Mouse (Mus musculus): ENCODE results near the gene Helt. TPM values are rescaled to one million over a fixed set of nuclear protein-coding genes. Genes with fewer than 3 reads are reported as not detected.

Helt gene
- polyA plus RNA-seq, 2 experiments: 0.05 TPM; not detected in 1

DNA sequence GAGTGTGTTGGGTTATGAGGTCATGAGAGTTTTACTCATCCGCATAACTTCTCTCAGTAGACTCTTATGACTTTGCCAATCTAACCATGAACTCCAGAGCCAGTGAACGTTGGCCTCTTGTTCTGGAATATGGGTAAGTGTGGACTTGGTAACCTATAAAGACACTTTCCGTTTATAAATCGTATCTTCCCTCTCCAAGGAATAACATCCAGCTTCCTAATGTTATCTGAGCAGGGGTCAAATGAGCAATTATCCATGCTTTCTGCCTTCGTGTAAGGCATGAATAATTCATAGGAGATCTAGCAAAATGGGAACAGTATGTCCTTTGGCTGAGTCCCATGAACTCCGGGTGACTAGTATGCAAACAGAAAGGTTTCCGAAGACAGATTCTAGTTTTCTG lies 22.7 kb upstream of the Helt start:
- Histone ChIP-seq H3K27me3 (ENCODE audit: control insufficient read depth, insufficient read depth, low read length) (no peaks in the 10 kb centered on the region), H3K9ac (ENCODE audit: low read depth, low read length, severe bottlenecking) (no peak overlapping the region), H3K4me3 (replicated peaks; ENCODE audit: low read length) (no peak overlapping the region), H3K4me2 (replicated peaks; ENCODE audit: low read depth, low read length, severe bottlenecking) (no peak overlapping the region), H3K9me3 (ENCODE audit: control insufficient read depth, low read length) (no peaks in the 10 kb centered on the region), H3K36me3 (ENCODE audit: control insufficient read depth, insufficient read depth, low read length) (no peaks in the 10 kb centered on the region), H3K27ac (replicated peaks; ENCODE audit: low read depth, low read length) (no peak overlapping the region), H3K4me1 (ENCODE audit: control insufficient read depth, insufficient read depth, low read length) (no peaks in the 10 kb centered on the region)
- ATAC-seq (ENCODE audit: low FRiP score, low read depth) (no peak), DNase-seq (ENCODE audit: low spot score) (no peak)
- 83% methylated on average over 7 of the region's 7 CpGs for WGBS
- no peak for TF ChIP-seq POLR2A (IDR thresholded peaks at IDR 0.05; ENCODE audit: borderline replicate concordance, extremely low read depth, insufficient read depth, insufficient read length)

DNA sequence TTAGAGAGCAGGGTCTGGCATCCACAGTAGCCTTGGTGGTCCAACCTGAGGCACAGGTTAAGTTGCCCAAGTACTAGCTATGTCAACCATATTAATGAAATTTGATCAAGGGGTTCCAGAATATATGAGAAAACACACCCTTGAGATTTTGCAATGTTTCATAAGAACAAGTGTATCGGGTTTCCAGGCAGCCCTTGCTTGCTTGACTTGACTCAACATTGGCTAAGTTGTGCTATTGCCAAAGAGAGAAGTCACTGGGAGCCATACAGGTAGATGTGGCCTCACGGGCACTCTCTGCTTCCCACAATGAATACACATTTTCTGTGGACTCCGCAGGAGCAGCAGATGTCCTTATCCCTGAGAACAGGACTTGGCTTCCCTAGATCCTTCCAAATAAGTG lies 19.3 kb upstream of the Helt start:
- no peak for ATAC-seq (ENCODE audit: low FRiP score, low read depth)
- Histone ChIP-seq H3K36me3 (ENCODE audit: control insufficient read depth, insufficient read depth, low read length) (no peaks in the 10 kb centered on the region), H3K4me1 (ENCODE audit: control insufficient read depth, insufficient read depth, low read length) (no peaks in the 10 kb centered on the region), H3K27ac (replicated peaks; ENCODE audit: low read depth, low read length) (no peak overlapping the region), H3K9me3 (ENCODE audit: control insufficient read depth, low read length) (no peaks in the 10 kb centered on the region), H3K27me3 (ENCODE audit: control insufficient read depth, insufficient read depth, low read length) (no peaks in the 10 kb centered on the region), H3K4me3 (replicated peaks; ENCODE audit: low read length) (no peak overlapping the region), H3K4me2 (replicated peaks; ENCODE audit: low read depth, low read length, severe bottlenecking) (no peak overlapping the region), H3K9ac (ENCODE audit: low read depth, low read length, severe bottlenecking) (no peak overlapping the region)
- no peak for TF ChIP-seq POLR2A (IDR thresholded peaks at IDR 0.05; ENCODE audit: borderline replicate concordance, extremely low read depth, insufficient read depth, insufficient read length)
- DNase-seq (ENCODE audit: low spot score): no peak
- 83% methylated on average over 3 of the region's 3 CpGs for WGBS

DNA sequence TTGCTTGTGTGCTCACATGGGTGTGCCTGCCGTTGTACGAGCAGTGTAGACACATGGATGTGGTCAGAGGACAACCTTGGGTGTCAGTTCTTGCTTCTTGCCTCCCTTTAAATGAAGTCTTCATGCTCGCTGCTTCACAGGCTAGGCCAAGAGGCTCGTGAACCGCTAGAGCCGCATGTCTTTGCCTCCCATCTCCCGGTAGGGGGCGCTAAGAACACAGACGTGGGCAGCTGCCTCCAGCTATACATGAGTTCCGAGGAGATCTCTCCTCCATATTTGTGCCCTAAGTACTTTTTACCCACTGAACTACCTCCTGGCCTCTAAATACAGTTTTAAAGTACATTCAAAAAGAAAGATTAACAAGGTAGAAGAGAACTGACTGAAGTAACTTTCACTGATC lies 16.7 kb upstream of the Helt start:
- DNase-seq (ENCODE audit: low spot score): peak; percentile 87
- no peak overlapping the region for H3K27ac ChIP-seq (replicated peaks; ENCODE audit: low read depth, low read length)
- peak; percentile 41; the same call in 1 of the 2 replicates for ATAC-seq (ENCODE audit: low FRiP score, low read depth)
- H3K36me3 ChIP-seq (ENCODE audit: control insufficient read depth, insufficient read depth, low read length): no peaks in the 10 kb centered on the region
- no peak for TF ChIP-seq POLR2A (IDR thresholded peaks at IDR 0.05; ENCODE audit: borderline replicate concordance, extremely low read depth, insufficient read depth, insufficient read length)
- WGBS: 10% methylated on average over 10 of the region's 10 CpGs
- H3K9me3 ChIP-seq (ENCODE audit: control insufficient read depth, low read length): no peaks in the 10 kb centered on the region
- H3K4me2 ChIP-seq (replicated peaks; ENCODE audit: low read depth, low read length, severe bottlenecking): no peak overlapping the region
- no peaks in the 10 kb centered on the region for H3K27me3 ChIP-seq (ENCODE audit: control insufficient read depth, insufficient read depth, low read length)
- no peaks in the 10 kb centered on the region for H3K4me1 ChIP-seq (ENCODE audit: control insufficient read depth, insufficient read depth, low read length)
- H3K9ac ChIP-seq (ENCODE audit: low read depth, low read length, severe bottlenecking): no peak overlapping the region
- no peak overlapping the region for H3K4me3 ChIP-seq (replicated peaks; ENCODE audit: low read length)

DNA sequence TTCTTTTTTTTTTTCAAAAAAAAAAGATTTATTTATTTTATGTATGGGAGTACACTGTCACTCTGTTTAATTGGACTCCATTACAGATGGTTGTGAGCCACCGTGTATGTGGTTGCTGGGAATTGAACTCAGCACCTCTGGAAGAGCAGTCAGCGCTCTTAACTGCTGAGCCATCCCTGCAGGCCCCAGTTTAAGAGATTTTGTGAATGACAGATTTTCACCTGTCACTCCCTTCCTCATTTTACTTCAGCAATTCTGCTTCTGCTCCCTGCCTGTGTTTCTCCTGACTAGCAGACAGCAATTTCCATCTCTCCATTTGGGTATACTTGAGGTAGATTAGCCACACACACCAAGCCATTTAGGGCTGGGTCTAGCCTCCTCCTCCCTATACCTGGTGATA lies 13.7 kb upstream of the Helt start:
- Histone ChIP-seq H3K27me3 (ENCODE audit: control insufficient read depth, insufficient read depth, low read length) (no peaks in the 10 kb centered on the region), H3K4me2 (replicated peaks; ENCODE audit: low read depth, low read length, severe bottlenecking) (no peak overlapping the region), H3K9ac (ENCODE audit: low read depth, low read length, severe bottlenecking) (no peak overlapping the region), H3K9me3 (ENCODE audit: control insufficient read depth, low read length) (no peaks in the 10 kb centered on the region), H3K4me3 (replicated peaks; ENCODE audit: low read length) (no peak overlapping the region), H3K27ac (replicated peaks; ENCODE audit: low read depth, low read length) (no peak overlapping the region), H3K4me1 (ENCODE audit: control insufficient read depth, insufficient read depth, low read length) (no peaks in the 10 kb centered on the region), H3K36me3 (ENCODE audit: control insufficient read depth, insufficient read depth, low read length) (no peaks in the 10 kb centered on the region)
- DNase-seq (ENCODE audit: low spot score) (no peak), ATAC-seq (ENCODE audit: low FRiP score, low read depth) (no peak)
- no peak for TF ChIP-seq POLR2A (IDR thresholded peaks at IDR 0.05; ENCODE audit: borderline replicate concordance, extremely low read depth, insufficient read depth, insufficient read length)
- 67% methylated on average over 2 of the region's 2 CpGs for WGBS

DNA sequence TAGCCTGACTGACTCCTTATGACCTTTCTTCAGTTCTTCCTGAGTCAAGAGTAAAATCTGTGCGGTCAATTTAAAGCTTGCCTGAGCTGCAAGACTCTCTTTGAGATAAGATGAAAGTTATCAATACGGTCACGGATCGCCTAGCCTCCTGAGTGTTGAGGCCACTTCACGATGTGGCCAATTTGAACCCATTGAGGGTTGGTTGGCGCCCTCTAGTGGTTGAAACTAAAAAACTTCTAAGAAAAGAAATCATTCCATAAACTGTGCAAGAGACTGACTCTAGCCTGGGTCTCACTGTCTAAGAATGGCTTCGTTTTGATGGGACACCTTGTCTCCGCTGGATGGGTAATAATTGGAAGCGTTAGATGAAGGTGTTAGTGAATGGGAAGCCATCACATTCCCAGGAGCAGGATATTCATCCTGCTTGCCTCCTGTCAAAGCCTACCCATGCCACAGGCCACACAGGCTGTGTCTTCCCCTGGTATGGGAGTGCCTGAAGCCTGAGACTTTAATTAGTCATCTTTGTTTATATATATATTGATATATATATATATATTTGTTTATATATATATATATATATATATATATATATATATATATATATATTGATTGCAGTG lies 11.4 kb upstream of the Helt start:
- no peaks in the 10 kb centered on the region for H3K4me1 ChIP-seq (ENCODE audit: control insufficient read depth, insufficient read depth, low read length)
- no peak overlapping the region for H3K27ac ChIP-seq (replicated peaks; ENCODE audit: low read depth, low read length)
- DNase-seq (ENCODE audit: low spot score): peak; percentile 71
- H3K4me3 ChIP-seq (replicated peaks; ENCODE audit: low read length): no peak overlapping the region
- H3K27me3 ChIP-seq (ENCODE audit: control insufficient read depth, insufficient read depth, low read length): no peaks in the 10 kb centered on the region
- no peaks in the 10 kb centered on the region for H3K36me3 ChIP-seq (ENCODE audit: control insufficient read depth, insufficient read depth, low read length)
- H3K9ac ChIP-seq (ENCODE audit: low read depth, low read length, severe bottlenecking): no peak overlapping the region
- 7% methylated on average over 9 of the region's 9 CpGs for WGBS
- no peaks in the 10 kb centered on the region for H3K9me3 ChIP-seq (ENCODE audit: control insufficient read depth, low read length)
- ATAC-seq (ENCODE audit: low FRiP score, low read depth): no peak
- no peak for TF ChIP-seq POLR2A (IDR thresholded peaks at IDR 0.05; ENCODE audit: borderline replicate concordance, extremely low read depth, insufficient read depth, insufficient read length)
- 0 out of 2 replicates have a peak overlapping the region, but pooled peaks have one; percentile 21 for H3K4me2 ChIP-seq (replicated peaks; ENCODE audit: low read depth, low read length, severe bottlenecking)
